ENCODE assay signal across 10 mouse cellular contexts in the genomic region with DNA sequence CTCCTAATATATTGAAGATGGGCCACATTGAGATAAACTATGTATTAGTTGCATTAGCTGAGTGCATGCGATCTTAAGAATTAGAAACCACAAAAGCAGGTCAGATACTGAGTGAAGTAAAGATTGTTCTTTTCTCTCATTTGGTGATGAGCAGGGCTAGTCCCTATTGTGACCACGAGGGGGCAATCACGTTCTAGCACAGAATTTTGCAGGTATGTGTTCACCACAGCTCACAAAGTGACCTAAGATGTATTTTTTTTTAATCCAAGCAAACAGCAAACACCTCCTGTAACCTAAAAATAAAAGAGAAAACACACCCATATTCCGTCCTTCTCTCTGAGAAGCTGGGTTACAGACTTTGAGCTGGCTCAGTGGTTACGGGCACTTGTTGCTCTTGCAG. TPM values are rescaled to one million over a fixed set of nuclear protein-coding genes. Genes with fewer than 3 reads are reported as not detected.
DNase-seq lines count a peak whose midpoint lies in the region; ATAC-seq and TF ChIP-seq lines count a peak whose summit lies in the region.
"Had no signal": no experiment of that assay in that cellular context is flagged by ENCODE, and none has a peak within 500 bp of the region (broad histone marks: within the 10 kb centered on the region; RNA-seq: fewer than 3 reads in every experiment).

No protein-coding gene starts in this region.

- H3K4me1 ChIP-seq in cerebellum, adult 2 months (ENCODE audit: control insufficient read depth, insufficient read depth, low read length) = no peaks in the 10 kb centered on the region; the same call in 1 of the 2 replicates
- H3K4me1 ChIP-seq in forebrain, postnatal 0 days (ENCODE audit: insufficient read depth) = no peaks in the 10 kb centered on the region
- H3K4me1 ChIP-seq: liver, embryonic 13.5 days; stomach, embryonic 15.5 days had no signal

- intact Hi-C loops in gastrocnemius, postnatal 36 days (cut with DNase I) = loop anchor here (2.0 kb wide), 1 partner anchor 66 kb away; no protein-coding TSS in a partner anchor

- TF ChIP-seq POLR2A in cerebellum, adult 2 months (IDR thresholded peaks at IDR 0.05; ENCODE audit: borderline replicate concordance, insufficient read depth, low read length) = no peak

- WGBS in cerebellum, adult 2 months = 15% methylated on average over 5 of the region's 5 CpGs
- 31% methylated on average over 5 of the region's 5 CpGs for WGBS in forebrain, postnatal 0 days
- WGBS in large intestine, adult 2 months = 24% methylated on average over 5 of the region's 5 CpGs

- no peak overlapping the region for H3K4me3 ChIP-seq in cerebellum, adult 2 months (replicated peaks; ENCODE audit: insufficient read depth, low read depth, low read length)
- no peak overlapping the region for H3K4me3 ChIP-seq in forebrain, postnatal 0 days (ENCODE audit: low read depth, low read length)
- H3K4me3 ChIP-seq: liver, embryonic 13.5 days; stomach, embryonic 15.5 days had no signal

- H3K36me3 ChIP-seq in forebrain, postnatal 0 days (ENCODE audit: insufficient read depth) = no peaks in the 10 kb centered on the region
- H3K36me3 ChIP-seq: liver, embryonic 13.5 days; stomach, embryonic 15.5 days had no signal

- H3K9me3 ChIP-seq in forebrain, postnatal 0 days (ENCODE audit: low read length) = no peaks in the 10 kb centered on the region
- H3K9me3 ChIP-seq: liver, embryonic 13.5 days; stomach, embryonic 15.5 days had no signal

- H3K4me2 ChIP-seq in forebrain, postnatal 0 days (ENCODE audit: low read depth) = no peak overlapping the region
- H3K4me2 ChIP-seq: liver, embryonic 13.5 days; stomach, embryonic 15.5 days had no signal

- H3K27ac ChIP-seq in cerebellum, adult 2 months (ENCODE audit: insufficient read depth, low read length) = no peak overlapping the region
- no peak overlapping the region for H3K27ac ChIP-seq in forebrain, postnatal 0 days (ENCODE audit: low read depth, low read length)
- H3K27ac ChIP-seq: liver, embryonic 13.5 days; stomach, embryonic 15.5 days had no signal

- peak; percentile 86 for TF ChIP-seq CTCF in cerebellum, adult 2 months (IDR thresholded peaks at IDR 0.05; ENCODE audit: borderline replicate concordance, insufficient read depth, low read depth, low read length)
- TF ChIP-seq CTCF in forebrain, postnatal 0 days (IDR thresholded peaks at IDR 0.05; ENCODE audit: low read depth) = peak; percentile 92

- ATAC-seq in forebrain, postnatal 0 days = peak; percentile 74; the same call in 1 of the 2 replicates

- no peaks in the 10 kb centered on the region for H3K27me3 ChIP-seq in cerebellum, adult 2 months (ENCODE audit: control insufficient read depth, insufficient read depth, low read length)
- no peaks in the 10 kb centered on the region for H3K27me3 ChIP-seq in forebrain, postnatal 0 days (ENCODE audit: insufficient read depth, low read length)
- H3K27me3 ChIP-seq: liver, embryonic 13.5 days; stomach, embryonic 15.5 days had no signal

- DNase-seq in gastrocnemius, postnatal 10 days = peak; percentile 47
- DNase-seq in gastrocnemius, postnatal 36 days = no peak
- DNase-seq in ES-CJ7 (ENCODE audit: low read depth, low spot score) = peak; percentile 55
- DNase-seq in cerebellum, adult 2 months = peak; percentile 75 to 79
- DNase-seq in forebrain, postnatal 0 days = peak; percentile 88
- peak; percentile 6 for DNase-seq in large intestine, adult 2 months (ENCODE audit: low read depth, low spot score)
- peak; percentile 60 for DNase-seq in lung, postnatal 10 days
- peak; percentile 29 to 37 for DNase-seq in right cerebral cortex, postnatal 36 days (ENCODE audit: low spot score in 2 of 2)
- DNase-seq: liver, embryonic 13.5 days had no signal

- H3K9ac ChIP-seq in forebrain, postnatal 0 days = no peak overlapping the region
- H3K9ac ChIP-seq: liver, embryonic 13.5 days; stomach, embryonic 15.5 days had no signal

RNA-seq across cellular contexts. Expression of gene Gpr65, which starts 12.1 kb away (rescaled TPM):
- total RNA-seq in gastrocnemius, postnatal 10 days (2021) = under 1 TPM; 0.36 to 0.54 TPM
- under 1 TPM; 0.20 TPM for total RNA-seq in gastrocnemius, postnatal 36 days (2021)
- 0.10 and 0.22 TPM in 2 replicates for polyA plus RNA-seq in cerebellum, adult 2 months (2012; rRNA removed)
- 0.31 and 1.1 TPM in 2 replicates for total RNA-seq in forebrain, postnatal 0 days (2014; rRNA removed)
- 0.19 and 0.30 TPM in 2 replicates for polyA plus RNA-seq in forebrain, postnatal 0 days (2015; fragmentation: Nextera tagmentation; extraction: Ambion mirVana)
- polyA plus RNA-seq in large intestine, adult 2 months (2012; rRNA removed) = 2.5 and 3.1 TPM in 2 replicates

RNA-seq across cellular contexts. Expression of gene Galc, which starts 21.3 kb away (rescaled TPM):
- 1 to 10 TPM; 3.5 to 4.4 TPM for total RNA-seq in gastrocnemius, postnatal 10 days (2021)
- 1 to 10 TPM; 3.5 to 4.0 TPM for total RNA-seq in gastrocnemius, postnatal 36 days (2021)
- 21.8 and 22.9 TPM in 2 replicates for polyA plus RNA-seq in cerebellum, adult 2 months (2012; rRNA removed)
- 10.5 and 15.3 TPM in 2 replicates for total RNA-seq in forebrain, postnatal 0 days (2014; rRNA removed)
- 6.4 and 10.2 TPM in 2 replicates for polyA plus RNA-seq in forebrain, postnatal 0 days (2015; fragmentation: Nextera tagmentation; extraction: Ambion mirVana)
- 2.8 and 3.2 TPM in 2 replicates for polyA plus RNA-seq in large intestine, adult 2 months (2012; rRNA removed)

Comparison
In these comparisons a context has a peak if more than half of its experiments do, and no peak if none do; other contexts are left out.
1. DNase-seq: peak in gastrocnemius, postnatal 10 days (single experiment), ES-CJ7 (single experiment), cerebellum, adult 2 months (2 of 2), forebrain, postnatal 0 days (single experiment), large intestine, adult 2 months (single experiment), lung, postnatal 10 days (single experiment) and right cerebral cortex, postnatal 36 days (2 of 2); none in gastrocnemius, postnatal 36 days (0 of 2).